Comparison of ENCODE assay signal across 12 mouse cellular contexts in genomic region chr13:98834723-98835122, GRCm38 (mm10). TPM values are rescaled to one million over a fixed set of nuclear protein-coding genes. Genes with fewer than 3 reads are reported as not detected.
A peak's percentile ranks its signal among the peaks of the same experiment; 100 is the strongest.
DNase-seq lines count a peak whose midpoint lies in the region; ATAC-seq and TF ChIP-seq lines count a peak whose summit lies in the region.
"Had no signal": no experiment of that assay in that cellular context is flagged by ENCODE, and none has a peak within 500 bp of the region (broad histone marks: within the 10 kb centered on the region; RNA-seq: fewer than 3 reads in every experiment).

No protein-coding gene starts in this region.

- ATAC-seq in frontal cortex, adult (ENCODE audit: low TSS enrichment), result peak; percentile 34
- 0 out of 2 replicates have a peak, but pooled peaks have one; percentile 5 for ATAC-seq in lung, postnatal 0 days
- ATAC-seq in hindbrain, embryonic 13.5 days (ENCODE audit: low FRiP score), result peak; percentile 41; the same call in 1 of the 2 replicates
- peak; percentile 33; the same call in 1 of the 2 replicates for ATAC-seq in neural tube, embryonic 15.5 days (ENCODE audit: low FRiP score)

- no peak overlapping the region for H3K4me3 ChIP-seq in lung, postnatal 0 days (ENCODE audit: low read depth, low read length)
- H3K4me3 ChIP-seq in lung, adult 2 months (replicated peaks; ENCODE audit: extremely low read depth, low read depth, low read length), result no peak overlapping the region
- no peak overlapping the region for H3K4me3 ChIP-seq in hindbrain, embryonic 13.5 days
- no peak overlapping the region for H3K4me3 ChIP-seq in neural tube, embryonic 15.5 days (replicated peaks)
- H3K4me3 ChIP-seq: lung, embryonic 15.5 days had no signal

- H3K9ac ChIP-seq in lung, postnatal 0 days (replicated peaks; ENCODE audit: low read depth), result no peak overlapping the region
- H3K9ac ChIP-seq in hindbrain, embryonic 13.5 days, result no peak overlapping the region
- no peak overlapping the region for H3K9ac ChIP-seq in neural tube, embryonic 15.5 days (replicated peaks)
- H3K9ac ChIP-seq: lung, embryonic 15.5 days had no signal

- no peak for TF ChIP-seq CTCF in lung, postnatal 0 days (IDR thresholded peaks at IDR 0.05)
- TF ChIP-seq CTCF in lung, adult 2 months (IDR thresholded peaks at IDR 0.05; ENCODE audit: insufficient read depth, low read length), result no peak

- no peak overlapping the region for H3K27ac ChIP-seq in lung, postnatal 0 days (ENCODE audit: low read length)
- 0 out of 2 replicates have a peak overlapping the region, but pooled peaks have one; percentile 40 for H3K27ac ChIP-seq in hindbrain, embryonic 13.5 days
- H3K27ac ChIP-seq in neural tube, embryonic 15.5 days (replicated peaks), result no peak overlapping the region
- H3K27ac ChIP-seq: lung, embryonic 15.5 days had no signal

- no peaks in the 10 kb centered on the region for H3K27me3 ChIP-seq in lung, postnatal 0 days (replicated peaks; ENCODE audit: insufficient read depth, low read length)
- H3K27me3 ChIP-seq in hindbrain, embryonic 13.5 days, result no peaks in the 10 kb centered on the region
- H3K27me3 ChIP-seq in neural tube, embryonic 15.5 days (replicated peaks), result no peaks in the 10 kb centered on the region
- H3K27me3 ChIP-seq: lung, embryonic 15.5 days had no signal

- H3K4me2 ChIP-seq in lung, postnatal 0 days (replicated peaks; ENCODE audit: low read depth, low read length), result no peak overlapping the region
- H3K4me2 ChIP-seq in hindbrain, embryonic 13.5 days, result no peak overlapping the region
- no peak overlapping the region for H3K4me2 ChIP-seq in neural tube, embryonic 15.5 days
- H3K4me2 ChIP-seq: liver, embryonic 11.5 days; lung, embryonic 15.5 days had no signal

- no peak for DNase-seq in frontal cortex, postnatal 36 days (ENCODE audit: low spot score in 2 of 2)
- DNase-seq in lung, postnatal 0 days (ENCODE audit: low spot score), result no peak
- no peak for DNase-seq in lung, adult 2 months
- no peak for DNase-seq in right cerebral cortex, postnatal 25 days
- DNase-seq: cerebellum, adult 2 months; kidney, postnatal 25 days; thymus, postnatal 4 days had no signal

- no peaks in the 10 kb centered on the region for H3K4me1 ChIP-seq in lung, postnatal 0 days (ENCODE audit: insufficient read depth, low read depth, low read length)
- H3K4me1 ChIP-seq in lung, adult 2 months (ENCODE audit: control insufficient read depth, insufficient read depth, low read length), result no peaks in the 10 kb centered on the region
- H3K4me1 ChIP-seq in hindbrain, embryonic 13.5 days (replicated peaks), result no peaks in the 10 kb centered on the region
- H3K4me1 ChIP-seq in neural tube, embryonic 15.5 days, result no peaks in the 10 kb centered on the region
- H3K4me1 ChIP-seq: lung, embryonic 15.5 days had no signal

- TF ChIP-seq POLR2A in lung, adult 2 months (IDR thresholded peaks at IDR 0.05; ENCODE audit: borderline replicate concordance, extremely low read depth, low read depth, low read length), result no peak

- H3K36me3 ChIP-seq in lung, postnatal 0 days (ENCODE audit: insufficient read depth, low read length), result no peaks in the 10 kb centered on the region
- peaks cover 23% of the 10 kb centered on the region for H3K36me3 ChIP-seq in hindbrain, embryonic 13.5 days
- H3K36me3 ChIP-seq in neural tube, embryonic 15.5 days, result peaks cover 10% of the 10 kb centered on the region

- TF ChIP-seq EP300 in lung, postnatal 0 days (IDR thresholded peaks at IDR 0.05), result no peak

- H3K9me3 ChIP-seq in lung, postnatal 0 days (ENCODE audit: low read length), result no peaks in the 10 kb centered on the region
- no peaks in the 10 kb centered on the region for H3K9me3 ChIP-seq in hindbrain, embryonic 13.5 days
- no peaks in the 10 kb centered on the region for H3K9me3 ChIP-seq in neural tube, embryonic 15.5 days (replicated peaks)
- H3K9me3 ChIP-seq: lung, embryonic 15.5 days had no signal

- WGBS in lung, postnatal 0 days, result 81% methylated on average over 3 of the region's 3 CpGs
- 86% methylated on average over 3 of the region's 3 CpGs for WGBS in lung, adult 2 months
- WGBS in hindbrain, embryonic 13.5 days, result 84% methylated on average over 3 of the region's 3 CpGs
- WGBS in neural tube, embryonic 15.5 days, result 83% methylated on average over 3 of the region's 3 CpGs

RNA-seq across cellular contexts. Expression of gene Fcho2, which starts 19.5 kb away (rescaled TPM):
- 45.9 and 54.8 TPM in 2 replicates for polyA plus RNA-seq in lung, postnatal 0 days (2015; fragmentation: Nextera tagmentation; extraction: Ambion mirVana)
- 16.0 and 21.1 TPM in 2 replicates for polyA plus RNA-seq in lung, adult 2 months (2012; rRNA removed)
- 29.4 and 31.4 TPM in 2 replicates for polyA plus RNA-seq in hindbrain, embryonic 13.5 days (2015; fragmentation: Nextera tagmentation; extraction: Ambion mirVana)
- polyA plus RNA-seq in neural tube, embryonic 15.5 days (2015; fragmentation: Nextera tagmentation; extraction: Ambion mirVana), result 22.1 and 25.1 TPM in 2 replicates
